Mouse (Mus musculus) lung, postnatal 0 days (tissue): ENCODE data around the gene Gsc.

ENCODE experiments used
- CTCF ChIP-seq: IDR thresholded peaks from 2 replicates; pipeline ENCODE4 v1.5.1; 2016; ENCODE audit warnings: antibody characterized with exemption, mild to moderate bottlenecking
- EP300 ChIP-seq: IDR thresholded peaks from 2 replicates; pipeline ENCODE4 v1.6.1; 2016; ENCODE audit warnings: antibody characterized with exemption, mild to moderate bottlenecking, control low read depth

DNA sequence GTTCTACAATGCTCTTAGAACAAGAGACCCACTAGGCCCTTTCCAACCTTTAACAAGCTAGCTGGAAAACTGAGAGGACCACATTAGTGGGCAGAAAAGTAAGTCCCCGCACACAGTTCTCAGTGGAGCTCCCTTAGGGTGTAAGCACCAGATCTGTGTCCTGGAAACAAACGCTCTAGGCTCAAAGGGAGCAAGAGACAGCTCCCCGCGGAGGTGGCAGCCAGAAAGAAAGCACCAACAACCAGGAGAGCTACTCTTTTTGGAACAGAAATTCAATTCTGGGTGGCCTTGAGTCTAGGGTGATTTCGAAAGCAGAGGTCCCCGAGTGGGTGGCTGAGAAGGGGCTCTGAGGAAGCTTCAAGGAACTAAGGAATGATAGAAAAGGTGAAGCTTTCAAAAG is 2.5 kb downstream of the Gsc start:
- TF ChIP-seq CTCF (no peak), EP300 (no peak)
